Mouse (Mus musculus) E14TG2a.4 (cell line): ENCODE measurements at regions not wholly inside any gene's neighbourhood (a gene's known extent, or its start where the extent isn't known, plus 50 kb on each side); places are given as distances from the start of the nearest gene placed in this dataset.

Source experiments
- H3K27me3 ChIP-seq: 2 replicates; pipeline ENCODE4 v1.6.1; 2014; ENCODE audit warnings: low read length, control low read depth; ENCODE audit not compliant: insufficient read depth
- H3K36me3 ChIP-seq: 2 replicates; pipeline ENCODE4 v1.6.1; 2014; ENCODE audit warnings: low read length, control low read depth; ENCODE audit not compliant: insufficient read depth
- H3K4me1 ChIP-seq: replicated peaks from 2 replicates; pipeline ENCODE4 v1.6.1; 2014; ENCODE audit warnings: low read depth, low read length, control low read depth
- H3K4me3 ChIP-seq: replicated peaks from 2 replicates; pipeline ENCODE4 v1.5.1; 2014; ENCODE audit warnings: mild to moderate bottlenecking, low read length
- H3K9me3 ChIP-seq: 2 replicates; pipeline ENCODE4 v1.6.1; 2014; ENCODE audit warnings: low read length, control low read depth
- CTCF ChIP-seq: conservative IDR thresholded peaks from 2 replicates; pipeline ENCODE4 v1.5.1; 2014; ENCODE audit warnings: low read length
- NANOG ChIP-seq: IDR thresholded peaks from 2 replicates; pipeline ENCODE4 v1.6.1; 2014; ENCODE audit warnings: borderline replicate concordance, low read length, mixed read lengths
- POU5F1 ChIP-seq: IDR thresholded peaks from 2 replicates; pipeline ENCODE4 v1.6.1; 2014; ENCODE audit warnings: low read length, borderline replicate concordance

- Histone ChIP-seq H3K4me1 (no peaks in the 10 kb centered on the region), H3K9me3 (no peaks in the 10 kb centered on the region), H3K27me3 (no peaks in the 10 kb centered on the region), H3K4me3 (no peak overlapping the region), H3K36me3 (no peaks in the 10 kb centered on the region)
- TF ChIP-seq NANOG (no peak), POU5F1 (no peak), CTCF (no peak)
Measured at GRCm38 (mm10) chr9:41592900-41593690, 431.6 kb upstream of the Ubash3b start.

- Histone ChIP-seq H3K4me3 (no peak overlapping the region), H3K36me3 (no peaks in the 10 kb centered on the region), H3K9me3 (no peaks in the 10 kb centered on the region), H3K27me3 (no peaks in the 10 kb centered on the region), H3K4me1 (no peaks in the 10 kb centered on the region)
- no peak for TF ChIP-seq POU5F1
- TF ChIP-seq NANOG = no peak
- no peak for TF ChIP-seq CTCF
Measured at GRCm38 (mm10) chr9:41592101-41592500, 430.6 kb upstream of the Ubash3b start.

- no peak overlapping the region for H3K4me3 ChIP-seq
- no peaks in the 10 kb centered on the region for H3K27me3 ChIP-seq
- no peaks in the 10 kb centered on the region for H3K4me1 ChIP-seq
- no peaks in the 10 kb centered on the region for H3K36me3 ChIP-seq
- no peak for TF ChIP-seq NANOG
- no peak for TF ChIP-seq POU5F1
- no peak for TF ChIP-seq CTCF
- H3K9me3 ChIP-seq = no peaks in the 10 kb centered on the region
Measured at GRCm38 (mm10) chr9:41590164-41590563, 428.7 kb upstream of the Ubash3b start.

- no peak for TF ChIP-seq NANOG
- no peak for TF ChIP-seq POU5F1
- TF ChIP-seq CTCF = no peak
- Histone ChIP-seq H3K36me3 (no peaks in the 10 kb centered on the region), H3K9me3 (no peaks in the 10 kb centered on the region)
Measured at GRCm38 (mm10) chr9:41588466-41589425, 427.2 kb upstream of the Ubash3b start.

GRCm38 (mm10) chr9:41587762-41588161 is 426.3 kb upstream of the Ubash3b start:
- Histone ChIP-seq H3K27me3 (peaks cover 2% of the 10 kb centered on the region; the same call in 1 of the 2 replicates), H3K4me3 (no peak overlapping the region), H3K4me1 (peaks cover 9% of the 10 kb centered on the region), H3K9me3 (no peaks in the 10 kb centered on the region), H3K36me3 (no peaks in the 10 kb centered on the region)
- no peak for TF ChIP-seq POU5F1
- no peak for TF ChIP-seq NANOG
- TF ChIP-seq CTCF = no peak

More at GRCm38 (mm10) chr9:41588466-41589425, 427.2 kb upstream of the Ubash3b start:
- Histone ChIP-seq H3K4me1 (peaks cover 4% of the 10 kb centered on the region; the same call in 1 of the 2 replicates), H3K4me3 (no peak overlapping the region), H3K27me3 (no peaks in the 10 kb centered on the region)

GRCm38 (mm10) chr9:41586966-41587570 is 425.6 kb upstream of the Ubash3b start:
- peaks cover 13% of the 10 kb centered on the region for H3K4me1 ChIP-seq
- H3K36me3 ChIP-seq = no peaks in the 10 kb centered on the region
- peaks cover 5% of the 10 kb centered on the region; the same call in 1 of the 2 replicates for H3K27me3 ChIP-seq
- H3K4me3 ChIP-seq = no peak overlapping the region
- H3K9me3 ChIP-seq = no peaks in the 10 kb centered on the region
- no peak for TF ChIP-seq CTCF
- TF ChIP-seq NANOG = no peak
- TF ChIP-seq POU5F1 = no peak

GRCm38 (mm10) chr9:41586291-41586690 is 424.8 kb upstream of the Ubash3b start:
- H3K27me3 ChIP-seq = peaks cover 6% of the 10 kb centered on the region; the same call in 1 of the 2 replicates
- no peaks in the 10 kb centered on the region for H3K9me3 ChIP-seq
- H3K4me3 ChIP-seq = no peak overlapping the region
- no peak for TF ChIP-seq POU5F1
- H3K4me1 ChIP-seq = peaks cover 20% of the 10 kb centered on the region
- H3K36me3 ChIP-seq = no peaks in the 10 kb centered on the region

GRCm38 (mm10) chr9:41585771-41586170 is 424.3 kb upstream of the Ubash3b start:
- H3K36me3 ChIP-seq = no peaks in the 10 kb centered on the region
- peaks cover 6% of the 10 kb centered on the region; the same call in 1 of the 2 replicates for H3K27me3 ChIP-seq
- no peaks in the 10 kb centered on the region for H3K9me3 ChIP-seq
- peaks cover 22% of the 10 kb centered on the region for H3K4me1 ChIP-seq
- TF ChIP-seq CTCF = no peak
- no peak for TF ChIP-seq POU5F1
- no peak for TF ChIP-seq NANOG
- no peak overlapping the region for H3K4me3 ChIP-seq
